Mouse (Mus musculus) E14TG2a.4 (cell line): ENCODE data around the gene Tmem131l.
A peak's percentile ranks its signal among the peaks of the same experiment; 100 is the strongest.

Experiments
- H3K27me3 ChIP-seq: 2 replicates; pipeline ENCODE4 v1.6.1; 2014; ENCODE audit warnings: low read length, control low read depth; ENCODE audit not compliant: insufficient read depth
- H3K36me3 ChIP-seq: 2 replicates; pipeline ENCODE4 v1.6.1; 2014; ENCODE audit warnings: low read length, control low read depth; ENCODE audit not compliant: insufficient read depth
- H3K4me1 ChIP-seq: replicated peaks from 2 replicates; pipeline ENCODE4 v1.6.1; 2014; ENCODE audit warnings: low read depth, low read length, control low read depth
- H3K4me3 ChIP-seq: replicated peaks from 2 replicates; pipeline ENCODE4 v1.5.1; 2014; ENCODE audit warnings: mild to moderate bottlenecking, low read length
- H3K9me3 ChIP-seq: 2 replicates; pipeline ENCODE4 v1.6.1; 2014; ENCODE audit warnings: low read length, control low read depth
- CTCF ChIP-seq: conservative IDR thresholded peaks from 2 replicates; pipeline ENCODE4 v1.5.1; 2014; ENCODE audit warnings: low read length
- NANOG ChIP-seq: IDR thresholded peaks from 2 replicates; pipeline ENCODE4 v1.6.1; 2014; ENCODE audit warnings: borderline replicate concordance, low read length, mixed read lengths
- POU5F1 ChIP-seq: IDR thresholded peaks from 2 replicates; pipeline ENCODE4 v1.6.1; 2014; ENCODE audit warnings: low read length, borderline replicate concordance

Gene Tmem131l

GRCm38 (mm10) chr3:83906185-83906584, 133.8 kb downstream of the Tmem131l start:
- Histone ChIP-seq H3K4me1 (peaks cover 13% of the 10 kb centered on the region), H3K27me3 (no peaks in the 10 kb centered on the region), H3K9me3 (no peaks in the 10 kb centered on the region), H3K4me3 (no peak overlapping the region), H3K36me3 (peaks cover 97% of the 10 kb centered on the region)
- no peak for TF ChIP-seq POU5F1
- TF ChIP-seq NANOG, result no peak
- no peak for TF ChIP-seq CTCF

- Histone ChIP-seq H3K36me3 (peaks cover 97% of the 10 kb centered on the region), H3K27me3 (no peaks in the 10 kb centered on the region), H3K9me3 (no peaks in the 10 kb centered on the region), H3K4me1 (peaks cover 22% of the 10 kb centered on the region), H3K4me3 (no peak overlapping the region)
- TF ChIP-seq POU5F1 (no peak), NANOG (no peak), CTCF (no peak)
These were observed 134.8 kb downstream of the Tmem131l start for GRCm38 (mm10) chr3:83905161-83905560.

DNA sequence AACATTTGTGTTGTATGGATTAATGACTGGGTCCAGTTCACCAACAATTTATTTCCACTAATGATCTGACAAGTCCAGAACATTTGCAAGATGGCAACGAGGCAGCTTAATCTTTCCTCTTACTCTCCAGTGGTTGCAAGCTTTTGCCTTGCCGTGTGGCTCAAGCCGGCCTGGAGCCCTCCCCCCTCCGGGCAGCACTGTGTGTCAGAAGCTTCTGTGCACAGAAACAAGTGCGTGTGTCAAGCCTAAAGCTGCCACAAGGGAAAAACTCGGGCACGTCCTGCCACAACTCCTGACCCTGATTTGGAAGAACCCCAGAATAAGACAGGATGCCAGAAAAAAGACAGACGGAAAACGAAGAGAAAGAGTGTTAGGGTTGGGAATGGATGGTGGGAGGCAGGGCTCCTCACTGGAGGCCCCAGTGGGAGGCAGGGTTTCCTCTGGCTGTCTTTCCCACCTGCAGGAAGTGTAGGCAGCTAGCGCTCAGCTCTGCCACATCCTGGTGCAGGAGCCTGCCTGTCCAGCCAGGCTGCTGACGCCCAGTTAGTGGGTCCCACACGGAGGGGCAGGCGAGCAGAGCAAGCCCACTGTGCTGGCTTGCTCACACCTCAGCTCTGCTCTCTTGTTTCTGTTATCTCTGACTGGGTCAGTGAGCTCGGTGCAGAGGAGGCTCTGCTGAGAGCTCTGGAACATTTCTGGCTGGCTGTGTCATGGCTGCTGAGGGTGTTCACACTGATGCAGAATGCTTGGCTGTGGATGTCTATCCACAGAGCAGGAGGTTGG, 135.6 kb downstream of the Tmem131l start:
- peaks cover 30% of the 10 kb centered on the region for H3K4me1 ChIP-seq
- no peaks in the 10 kb centered on the region for H3K9me3 ChIP-seq
- H3K36me3 ChIP-seq, result peaks cover 97% of the 10 kb centered on the region
- H3K4me3 ChIP-seq, result no peak overlapping the region
- TF ChIP-seq CTCF (no peak), NANOG (no peak), POU5F1 (no peak)
- no peaks in the 10 kb centered on the region for H3K27me3 ChIP-seq

DNA sequence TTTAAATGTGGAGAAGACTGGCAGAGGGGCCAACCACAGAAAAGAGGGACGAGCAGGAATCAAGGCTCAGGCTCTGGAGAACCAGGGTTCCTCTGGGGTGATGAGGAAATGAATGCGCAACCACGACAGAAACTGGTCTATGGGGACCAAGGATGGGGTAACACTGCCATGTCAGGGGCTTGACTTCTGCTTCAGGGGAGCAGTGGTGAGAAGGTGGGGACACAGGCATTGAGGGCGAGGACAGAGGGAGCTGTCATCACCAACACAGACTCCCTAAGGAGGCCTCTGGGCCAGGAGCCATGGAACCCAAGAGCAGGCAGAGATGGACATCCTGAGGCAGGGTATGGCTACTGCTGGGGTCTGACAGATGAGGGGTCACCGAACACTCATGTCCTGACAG, 137.0 kb downstream of the Tmem131l start:
- Histone ChIP-seq H3K27me3 (no peaks in the 10 kb centered on the region), H3K4me1 (peaks cover 35% of the 10 kb centered on the region), H3K9me3 (no peaks in the 10 kb centered on the region), H3K36me3 (peaks cover 97% of the 10 kb centered on the region), H3K4me3 (no peak overlapping the region)
- TF ChIP-seq NANOG (no peak), POU5F1 (no peak), CTCF (no peak)

GRCm38 (mm10) chr3:83902459-83902858, 137.5 kb downstream of the Tmem131l start:
- H3K36me3 ChIP-seq, result peaks cover 99% of the 10 kb centered on the region
- TF ChIP-seq POU5F1 (no peak), NANOG (no peak), CTCF (no peak)
- H3K4me3 ChIP-seq, result no peak overlapping the region
- no peaks in the 10 kb centered on the region for H3K9me3 ChIP-seq
- peaks cover 35% of the 10 kb centered on the region for H3K4me1 ChIP-seq
- H3K27me3 ChIP-seq, result no peaks in the 10 kb centered on the region

GRCm38 (mm10) chr3:83900756-83901373, 139.1 kb downstream of the Tmem131l start:
- TF ChIP-seq NANOG (no peak), CTCF (no peak), POU5F1 (no peak)
- H3K27me3 ChIP-seq, result no peaks in the 10 kb centered on the region
- H3K9me3 ChIP-seq, result no peaks in the 10 kb centered on the region
- H3K36me3 ChIP-seq, result peaks cover 96% of the 10 kb centered on the region
- no peak overlapping the region for H3K4me3 ChIP-seq
- H3K4me1 ChIP-seq, result peaks cover 38% of the 10 kb centered on the region

DNA sequence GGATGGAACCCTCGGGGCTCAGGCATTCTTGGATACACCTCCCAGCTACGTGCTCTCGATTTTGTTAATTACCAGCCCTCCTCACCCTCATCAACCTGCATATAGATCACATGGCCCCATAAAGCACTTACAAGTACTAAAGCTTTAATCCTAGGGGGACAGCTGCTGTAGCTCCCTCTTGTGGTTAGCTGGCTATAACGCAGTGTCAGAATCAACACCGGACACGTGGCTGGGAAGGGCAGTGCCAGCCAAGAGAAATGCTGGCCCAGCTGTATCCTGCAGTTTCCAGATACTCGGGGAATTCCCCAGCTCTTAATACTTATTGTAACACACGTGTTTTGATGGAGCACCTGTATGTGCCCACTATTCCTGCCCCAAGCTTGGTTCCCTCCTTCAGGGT, 140.4 kb downstream of the Tmem131l start:
- Histone ChIP-seq H3K36me3 (peaks cover 83% of the 10 kb centered on the region), H3K4me3 (no peak overlapping the region), H3K27me3 (no peaks in the 10 kb centered on the region), H3K4me1 (peaks cover 41% of the 10 kb centered on the region), H3K9me3 (no peaks in the 10 kb centered on the region)
- peak; percentile 79 for TF ChIP-seq CTCF
- TF ChIP-seq POU5F1, result no peak

DNA sequence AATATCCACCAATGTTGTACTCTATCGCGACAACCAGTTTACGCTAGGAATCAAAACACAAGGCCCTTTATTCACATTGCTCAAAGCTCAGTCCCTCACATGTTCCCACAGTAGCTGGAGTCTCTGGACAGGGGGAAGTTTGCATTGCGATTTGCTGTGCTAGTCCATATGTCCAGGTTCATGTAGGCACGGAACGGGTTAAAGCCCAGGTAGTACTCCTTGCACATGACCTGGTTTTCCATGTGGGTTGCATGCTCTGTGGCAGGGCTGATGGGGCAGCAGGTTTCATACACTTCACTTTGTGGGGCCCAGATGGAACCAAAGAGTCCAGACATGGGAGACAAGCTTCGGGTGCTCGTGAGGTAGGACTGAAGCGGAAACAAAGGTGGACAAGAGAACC, 141.7 kb downstream of the Tmem131l start:
- Histone ChIP-seq H3K27me3 (no peaks in the 10 kb centered on the region), H3K36me3 (peaks cover 70% of the 10 kb centered on the region), H3K4me1 (peaks cover 40% of the 10 kb centered on the region), H3K9me3 (no peaks in the 10 kb centered on the region), H3K4me3 (no peak overlapping the region)
- TF ChIP-seq POU5F1, result no peak
- TF ChIP-seq CTCF, result no peak
- TF ChIP-seq NANOG, result no peak
